Mouse (Mus musculus): Measurements from ENCODE around the gene Dlg2. TPM values are rescaled to one million over a fixed set of nuclear protein-coding genes. Genes with fewer than 3 reads are reported as not detected.

Dlg2 gene
- total RNA-seq, 2 experiments from 2014 or later, result 40.3 to 65.7 TPM

DNA sequence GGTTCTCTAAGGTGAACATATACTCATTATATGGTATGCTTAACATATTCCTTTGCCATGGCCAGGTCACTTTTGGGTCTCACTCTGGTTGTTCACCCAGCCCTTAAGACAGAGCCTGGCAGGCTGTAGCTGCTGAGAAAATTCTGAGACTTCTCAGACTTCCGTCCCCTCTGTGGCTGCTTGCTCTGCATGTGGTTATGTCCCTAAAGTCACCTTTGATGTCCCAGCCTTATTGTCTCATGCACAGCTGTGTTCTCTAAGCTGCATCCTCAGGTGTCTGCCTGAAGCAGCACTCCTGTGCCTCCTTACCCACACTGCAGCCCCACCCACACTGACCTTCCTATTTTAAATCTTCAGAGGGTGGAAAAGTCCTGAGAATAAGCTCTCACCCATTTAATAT, 1922.4 kb downstream of the Dlg2 start:
- DNase-seq, result no peak

DNA sequence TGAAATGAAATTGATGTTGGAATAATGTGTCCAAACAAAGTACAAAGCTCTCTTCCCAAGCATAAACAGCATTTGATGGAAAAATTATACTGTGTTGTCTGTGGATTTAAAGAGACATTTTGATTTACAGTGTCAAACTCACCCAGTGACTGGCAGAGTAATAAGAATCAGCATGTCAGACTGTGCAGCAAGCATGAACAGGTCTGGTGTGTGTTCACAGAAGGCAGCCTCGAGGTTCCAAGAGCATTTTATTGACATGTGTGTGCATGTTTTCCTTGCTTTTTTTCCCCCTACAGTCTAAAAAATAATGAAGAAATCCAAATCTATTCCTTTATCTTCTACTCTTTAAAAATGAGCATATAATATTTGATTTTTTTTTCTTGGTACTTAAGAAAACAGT, 1924.1 kb downstream of the Dlg2 start:
- DNase-seq, result no peak

DNA sequence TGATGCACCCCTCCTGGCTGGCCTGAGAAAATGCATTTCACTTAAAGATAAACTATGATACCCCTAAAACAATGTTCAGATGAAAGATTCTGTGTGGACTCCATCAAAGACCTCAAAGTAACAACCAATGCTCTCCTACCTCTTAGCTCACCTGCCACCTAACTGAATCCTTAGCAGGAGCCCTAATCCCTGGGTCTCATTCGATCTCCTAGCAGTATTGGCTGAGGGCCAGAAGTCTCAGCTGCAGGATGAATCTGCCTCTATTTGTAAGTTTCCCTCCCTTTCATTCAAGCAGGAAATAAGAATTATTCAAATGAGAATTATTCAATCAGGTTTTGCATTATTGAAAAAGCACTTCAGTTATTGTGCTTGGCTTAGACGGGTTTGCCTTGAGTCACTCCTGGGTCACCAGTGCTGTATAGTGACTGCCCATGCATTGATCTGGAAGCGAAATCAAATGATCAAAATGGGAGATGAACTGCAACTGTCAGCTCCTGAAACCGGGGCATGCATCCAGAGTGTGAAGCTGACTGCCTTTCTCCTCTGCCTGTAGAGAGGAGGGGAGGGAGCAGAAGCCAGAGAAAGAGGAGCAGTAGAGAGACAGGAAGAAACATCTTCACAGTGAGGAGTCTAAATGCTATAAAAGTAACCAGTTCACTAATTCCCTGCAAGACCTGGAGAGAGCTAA, 1924.7 kb downstream of the Dlg2 start:
- no peak for DNase-seq

DNA sequence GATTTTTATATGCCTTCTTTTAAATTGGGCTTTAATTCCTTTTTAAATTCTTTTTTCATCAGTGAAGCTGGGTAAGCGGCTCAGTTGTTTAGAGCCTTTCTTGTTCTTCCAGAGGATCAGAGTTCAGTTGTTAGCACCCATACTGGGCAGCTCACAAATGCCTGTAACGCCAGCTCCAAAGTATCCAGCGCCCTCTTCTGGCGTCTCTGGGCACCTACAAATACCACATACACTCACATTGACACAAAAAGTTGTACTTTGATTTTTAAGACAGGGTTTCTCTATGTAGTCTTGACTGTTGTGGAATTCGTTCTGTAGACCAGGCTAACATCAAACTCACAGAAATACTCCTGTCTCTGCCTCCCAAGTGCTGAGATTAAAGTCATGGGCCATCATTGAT, 1932.0 kb downstream of the Dlg2 start:
- DNase-seq, result no peak

GRCm38 (mm10) chr7:92420474-92420873, 1944.0 kb downstream of the Dlg2 start:
- no peak for DNase-seq

DNA sequence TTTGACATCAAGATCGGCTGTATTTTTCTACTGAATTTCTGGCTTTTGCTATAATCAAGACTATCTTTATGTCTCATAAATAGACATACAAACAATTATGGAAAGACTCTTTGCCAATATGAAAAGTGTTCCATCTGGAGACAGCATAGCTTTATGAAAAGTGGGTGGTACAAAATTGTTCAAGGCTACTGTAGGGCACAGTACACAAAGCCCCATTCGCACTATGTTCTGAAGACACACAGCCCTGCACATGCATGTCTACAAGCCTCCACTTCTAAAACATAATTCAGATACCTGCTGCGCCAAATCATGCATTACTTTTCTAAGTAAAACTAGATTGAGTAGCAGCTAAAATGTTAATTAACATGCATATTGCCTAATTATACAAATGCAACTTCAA, 1946.5 kb downstream of the Dlg2 start:
- no peak for DNase-seq

DNA sequence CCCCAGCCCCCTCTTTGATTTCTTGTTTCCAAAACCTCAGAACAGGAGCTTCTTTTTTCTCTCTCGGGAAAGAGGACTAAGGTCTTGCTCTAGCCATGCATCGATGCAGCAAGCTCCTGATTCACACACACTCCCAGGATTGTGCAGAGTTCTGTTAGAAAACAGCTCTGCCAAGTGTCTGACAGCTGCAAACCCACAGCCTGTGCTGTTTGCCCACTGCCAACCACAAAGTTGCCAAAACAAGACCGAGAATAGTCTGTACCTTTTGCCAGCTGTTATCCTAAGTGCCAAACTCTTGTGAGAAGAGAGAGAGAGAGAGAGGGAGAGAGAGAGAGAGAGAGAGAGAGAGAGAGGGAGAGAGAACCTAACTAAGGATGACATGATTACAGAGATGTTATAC, 1948.2 kb downstream of the Dlg2 start:
- no peak for DNase-seq

- DNase-seq, result no peak
Measured at GRCm38 (mm10) chr7:92427280-92427679, 1950.8 kb downstream of the Dlg2 start.

DNA sequence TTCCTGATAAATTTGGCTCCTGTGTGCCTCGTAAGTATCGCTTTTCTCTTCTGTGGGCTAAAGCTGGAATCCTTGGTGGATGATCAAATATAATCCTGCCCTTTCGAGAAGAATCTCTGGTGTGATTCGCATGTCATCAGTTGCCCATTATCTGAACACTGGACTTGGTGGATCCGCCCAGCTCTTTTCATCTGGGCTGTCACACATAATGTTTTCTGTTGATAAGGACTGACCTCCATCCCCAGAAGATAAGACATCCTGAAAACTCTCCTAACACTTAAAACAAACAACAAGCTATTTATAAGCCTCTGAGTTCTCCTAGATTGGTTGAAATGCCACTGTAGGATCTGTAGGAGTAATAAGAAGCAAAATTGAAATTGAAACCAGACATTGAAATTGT, 1952.2 kb downstream of the Dlg2 start:
- no peak for DNase-seq

GRCm38 (mm10) chr7:92430254-92430653, 1953.8 kb downstream of the Dlg2 start:
- no peak for DNase-seq

GRCm38 (mm10) chr7:92437168-92437567, 1960.7 kb downstream of the Dlg2 start:
- no peak for DNase-seq

GRCm38 (mm10) chr7:92439503-92440487, 1963.3 kb downstream of the Dlg2 start:
- peak; percentile 29 for DNase-seq

DNA sequence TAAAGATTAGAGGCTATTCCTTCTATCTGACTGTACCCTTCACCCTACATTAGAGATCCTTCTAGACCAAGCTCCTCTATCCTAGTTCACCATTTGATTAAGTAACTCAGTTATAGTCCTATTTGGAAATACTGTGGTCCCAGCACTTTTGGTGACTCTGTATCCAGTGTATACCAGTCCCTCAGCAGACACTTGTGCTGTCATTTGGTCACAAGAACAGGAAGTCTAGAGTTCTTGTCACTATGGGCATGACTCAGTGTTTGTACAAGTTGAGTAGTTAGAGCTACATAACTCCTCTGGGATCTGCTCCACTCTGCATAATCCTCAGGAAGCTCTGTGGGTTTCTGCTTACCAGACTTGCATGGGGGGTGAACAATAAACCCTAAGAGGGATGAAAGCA, 1965.1 kb downstream of the Dlg2 start:
- no peak for DNase-seq

DNA sequence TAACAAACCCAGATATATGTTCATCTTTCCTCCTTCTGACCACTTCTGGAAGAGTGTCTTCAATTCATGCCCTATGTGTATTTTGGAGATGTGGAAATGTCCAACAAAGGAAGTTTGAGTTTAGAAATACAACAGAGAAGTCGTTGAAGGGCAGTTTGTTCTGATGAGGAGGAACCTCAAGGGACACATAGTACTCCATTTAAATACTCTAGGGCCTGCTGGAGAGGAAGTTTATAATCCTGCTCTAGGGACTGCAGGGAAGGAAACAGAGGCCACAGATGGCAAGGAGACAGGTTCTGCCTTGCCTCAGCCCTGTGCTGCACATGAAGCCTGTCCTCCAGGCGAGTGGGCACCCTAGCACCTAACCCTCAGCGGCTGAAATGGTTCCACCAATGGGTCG, 1965.6 kb downstream of the Dlg2 start:
- no peak for DNase-seq

- peak; percentile 22 for DNase-seq
Measured at GRCm38 (mm10) chr7:92447938-92448337, 1971.5 kb downstream of the Dlg2 start.

DNA sequence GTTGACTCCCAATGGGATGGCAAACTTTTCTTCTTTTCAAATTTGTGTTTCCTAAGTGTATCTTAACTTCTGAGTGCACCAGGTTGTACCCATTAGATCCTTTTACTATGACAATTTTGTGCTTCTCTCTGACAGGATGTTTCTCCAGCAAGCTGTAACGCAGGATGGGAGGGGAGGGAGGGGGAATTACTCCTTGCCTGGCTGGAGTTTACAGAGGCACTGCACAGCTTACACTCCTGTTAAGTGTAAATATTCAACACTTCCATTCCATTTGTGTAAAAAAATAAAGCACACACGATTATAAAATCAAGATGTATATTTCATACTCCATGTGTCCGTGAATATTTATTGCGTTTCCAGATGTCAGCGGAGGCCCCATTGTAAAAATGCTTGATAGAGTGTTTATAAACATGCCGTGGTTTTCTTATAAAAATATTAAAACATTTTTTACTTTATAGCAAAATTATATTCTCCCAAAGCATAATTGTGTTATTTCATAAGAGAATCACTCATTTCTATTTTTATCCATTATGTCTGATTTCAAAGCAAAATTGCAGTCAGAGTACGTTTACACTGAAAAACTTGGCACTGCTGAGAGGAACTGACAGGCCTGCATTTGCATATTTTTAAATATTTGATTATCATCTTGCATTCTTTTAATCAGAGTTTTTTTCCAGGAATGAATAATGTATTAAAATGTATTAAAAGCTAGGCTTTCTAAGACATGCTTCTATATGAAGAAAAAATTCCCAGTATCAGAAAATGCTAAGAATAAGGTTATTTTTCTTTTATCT, 1972.5 kb downstream of the Dlg2 start:
- DNase-seq, result no peak

GRCm38 (mm10) chr7:92454176-92454575, 1977.7 kb downstream of the Dlg2 start:
- no peak for DNase-seq

GRCm38 (mm10) chr7:92455927-92456326, 1979.5 kb downstream of the Dlg2 start:
- no peak for DNase-seq

- peak; percentile 16 for DNase-seq
Measured at GRCm38 (mm10) chr7:92457791-92458190, 1981.3 kb downstream of the Dlg2 start.

GRCm38 (mm10) chr7:92458308-92458707, 1981.8 kb downstream of the Dlg2 start:
- DNase-seq, result no peak

- peak; percentile 12 for DNase-seq
Measured at GRCm38 (mm10) chr7:92460578-92460977, 1984.1 kb downstream of the Dlg2 start.

DNA sequence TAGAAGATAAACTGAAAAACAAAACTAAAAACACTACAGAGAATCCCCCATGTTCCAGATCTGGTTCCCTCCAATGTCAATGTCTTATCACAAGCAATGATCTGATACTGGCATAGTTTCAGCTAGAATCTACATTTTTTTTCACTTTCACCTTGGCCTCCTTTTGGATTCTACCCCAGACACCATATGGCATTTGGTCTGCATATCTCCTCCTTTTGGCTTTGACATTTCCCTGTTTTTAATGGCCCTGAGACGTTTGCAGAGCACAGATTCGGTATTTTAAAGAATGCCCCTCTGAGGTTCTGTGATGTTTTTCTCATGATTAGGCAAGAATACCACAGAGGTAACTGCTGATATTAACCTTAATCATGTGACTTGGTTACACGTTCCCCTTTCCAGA, 1984.8 kb downstream of the Dlg2 start:
- DNase-seq, result no peak

Data from adrenal gland, postnatal 10 days (tissue).